Mouse (Mus musculus): ENCODE results near the gene Cacnb1. TPM values are rescaled to one million over a fixed set of nuclear protein-coding genes. Genes with fewer than 3 reads are reported as not detected.

Gene Cacnb1
- polyA plus RNA-seq (2015; fragmentation: Nextera tagmentation; extraction: Ambion mirVana), result 49.8 and 51.8 TPM in 2 replicates

GRCm38 (mm10) chr11:98022555-98023371, at the start of gene Cacnb1:
TSS of gene Cacnb1 (minus strand) at chr11:98023034.
- Histone ChIP-seq H3K9ac (replicated peaks) (peak within 1 kb of the TSS; percentile 94), H3K9me3 (no peaks in the 10 kb centered on the region), H3K27me3 (no peaks in the 10 kb centered on the region), H3K4me2 (replicated peaks) (peak within 1 kb of the TSS; percentile 86), H3K27ac (peak within 1 kb of the TSS; percentile 97), H3K4me1 (replicated peaks) (peaks cover 62% of the 10 kb centered on the region), H3K4me3 (replicated peaks) (peak within 1 kb of the TSS; percentile 83), H3K36me3 (peaks cover 6% of the 10 kb centered on the region)
- 1% methylated on average over 52 of the region's 52 CpGs for WGBS
- peak; percentile 38 for ATAC-seq

DNA sequence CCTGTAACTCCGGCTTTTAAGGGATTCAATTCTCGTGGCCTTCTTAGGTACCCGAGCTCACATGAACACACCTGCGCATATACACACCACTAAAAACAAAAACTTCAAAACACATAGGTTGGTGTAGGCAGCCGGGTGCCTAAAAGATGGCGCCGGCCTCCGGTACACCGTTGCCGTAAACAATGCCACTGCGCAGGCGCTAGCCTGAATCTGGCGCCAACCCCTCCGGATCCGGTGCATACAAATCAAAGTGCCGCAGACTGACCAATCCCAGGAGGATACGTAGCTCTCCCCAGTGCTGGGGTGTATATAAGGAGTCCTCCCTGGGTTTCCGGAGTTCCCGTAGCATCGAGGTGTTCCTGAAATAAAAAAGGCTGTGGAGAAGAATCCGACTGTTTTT, 44.4 kb upstream of the Cacnb1 start:
- ATAC-seq, result no peak
- H3K27ac ChIP-seq, result no peak overlapping the region
- H3K36me3 ChIP-seq, result no peaks in the 10 kb centered on the region
- no peaks in the 10 kb centered on the region for H3K9me3 ChIP-seq
- WGBS, result 96% methylated on average over 21 of the region's 21 CpGs
- no peak overlapping the region for H3K9ac ChIP-seq (replicated peaks)
- H3K4me3 ChIP-seq (replicated peaks), result no peak overlapping the region
- H3K4me1 ChIP-seq (replicated peaks), result no peaks in the 10 kb centered on the region
- no peaks in the 10 kb centered on the region for H3K27me3 ChIP-seq
- H3K4me2 ChIP-seq (replicated peaks), result no peak overlapping the region

- Histone ChIP-seq H3K9me3 (no peaks in the 10 kb centered on the region), H3K36me3 (no peaks in the 10 kb centered on the region), H3K9ac (replicated peaks) (no peak overlapping the region), H3K4me1 (replicated peaks) (no peaks in the 10 kb centered on the region), H3K27ac (no peak overlapping the region), H3K4me3 (replicated peaks) (no peak overlapping the region), H3K4me2 (replicated peaks) (no peak overlapping the region), H3K27me3 (no peaks in the 10 kb centered on the region)
- WGBS, result 91% methylated on average over 12 of the region's 12 CpGs
- no peak for ATAC-seq
Observed at GRCm38 (mm10) chr11:98066201-98066600, 43.4 kb upstream of the Cacnb1 start.

DNA sequence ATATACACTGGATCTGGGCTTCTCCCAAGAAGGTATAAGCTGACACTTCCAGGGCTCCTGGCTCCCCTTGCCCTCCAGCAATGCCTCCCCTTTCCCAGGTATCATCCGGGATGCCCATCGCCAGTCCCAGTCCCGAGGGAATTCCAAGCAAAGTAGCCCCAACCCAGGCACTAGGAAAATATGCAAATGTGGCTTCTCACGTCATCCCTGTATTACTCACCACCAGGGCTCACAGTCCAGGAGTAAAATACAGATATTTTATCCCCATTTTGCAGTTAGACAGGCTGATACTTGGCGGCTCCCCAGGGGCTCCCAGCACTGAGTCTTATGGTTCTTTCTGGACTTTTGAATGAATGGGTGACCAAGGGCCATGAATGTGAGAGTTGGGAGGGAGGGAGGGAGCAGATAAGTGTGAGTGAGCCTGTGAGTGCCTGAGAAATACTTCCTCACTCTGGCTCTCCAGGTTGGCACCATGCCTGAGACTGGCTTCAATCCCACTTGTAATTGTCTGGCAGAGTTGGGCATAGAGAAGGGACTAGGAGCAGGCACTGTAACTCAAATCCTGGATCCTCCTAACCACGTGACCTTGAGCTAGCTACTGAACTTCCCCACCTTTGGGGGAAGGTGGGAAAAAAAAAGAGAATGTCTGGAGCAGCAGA, 39.2 kb upstream of the Cacnb1 start:
- peaks cover 12% of the 10 kb centered on the region for H3K4me1 ChIP-seq (replicated peaks)
- 0 out of 2 replicates have a peak, but pooled peaks cover 4% of the 10 kb centered on the region for H3K27me3 ChIP-seq
- no peak overlapping the region for H3K4me3 ChIP-seq (replicated peaks)
- 64% methylated on average over 6 of the region's 6 CpGs for WGBS
- no peak for ATAC-seq
- H3K27ac ChIP-seq, result no peak overlapping the region
- H3K9ac ChIP-seq (replicated peaks), result no peak overlapping the region
- no peaks in the 10 kb centered on the region for H3K36me3 ChIP-seq
- H3K4me2 ChIP-seq (replicated peaks), result no peak overlapping the region
- H3K9me3 ChIP-seq, result no peaks in the 10 kb centered on the region

GRCm38 (mm10) chr11:98061441-98061840, 38.6 kb upstream of the Cacnb1 start:
- no peak overlapping the region for H3K9ac ChIP-seq (replicated peaks)
- H3K4me2 ChIP-seq (replicated peaks), result no peak overlapping the region
- ATAC-seq, result no peak
- H3K4me1 ChIP-seq (replicated peaks), result peaks cover 12% of the 10 kb centered on the region
- no peaks in the 10 kb centered on the region for H3K36me3 ChIP-seq
- H3K4me3 ChIP-seq (replicated peaks), result no peak overlapping the region
- no peaks in the 10 kb centered on the region for H3K9me3 ChIP-seq
- WGBS, result 66% methylated on average over 3 of the region's 3 CpGs
- H3K27ac ChIP-seq, result no peak overlapping the region
- H3K27me3 ChIP-seq, result 0 out of 2 replicates have a peak, but pooled peaks cover 4% of the 10 kb centered on the region

- no peak for ATAC-seq
- peak overlapping the region; percentile 5; the same call in 1 of the 2 replicates for H3K9ac ChIP-seq (replicated peaks)
- WGBS, result 62% methylated on average over 5 of the region's 5 CpGs
Observed at GRCm38 (mm10) chr11:98060104-98060692, 37.4 kb upstream of the Cacnb1 start.

GRCm38 (mm10) chr11:98059662-98060061, 36.8 kb upstream of the Cacnb1 start:
- no peak for ATAC-seq
- no peaks in the 10 kb centered on the region for H3K9me3 ChIP-seq
- no peaks in the 10 kb centered on the region for H3K36me3 ChIP-seq
- peaks cover 14% of the 10 kb centered on the region for H3K27me3 ChIP-seq
- H3K27ac ChIP-seq, result no peak overlapping the region; the same call in 1 of the 2 replicates
- 59% methylated on average over 7 of the region's 7 CpGs for WGBS
- no peak overlapping the region for H3K4me2 ChIP-seq (replicated peaks)
- 0 out of 2 replicates have a peak overlapping the region, but pooled peaks have one; percentile 5 for H3K9ac ChIP-seq (replicated peaks)
- no peak overlapping the region for H3K4me3 ChIP-seq (replicated peaks)
- H3K4me1 ChIP-seq (replicated peaks), result peaks cover 12% of the 10 kb centered on the region

More at GRCm38 (mm10) chr11:98060104-98060692, 37.4 kb upstream of the Cacnb1 start:
- no peak overlapping the region for H3K27ac ChIP-seq
- no peaks in the 10 kb centered on the region for H3K9me3 ChIP-seq
- no peaks in the 10 kb centered on the region for H3K36me3 ChIP-seq
- peaks cover 10% of the 10 kb centered on the region for H3K27me3 ChIP-seq
- H3K4me3 ChIP-seq (replicated peaks), result no peak overlapping the region
- H3K4me2 ChIP-seq (replicated peaks), result no peak overlapping the region
- peaks cover 12% of the 10 kb centered on the region for H3K4me1 ChIP-seq (replicated peaks)

DNA sequence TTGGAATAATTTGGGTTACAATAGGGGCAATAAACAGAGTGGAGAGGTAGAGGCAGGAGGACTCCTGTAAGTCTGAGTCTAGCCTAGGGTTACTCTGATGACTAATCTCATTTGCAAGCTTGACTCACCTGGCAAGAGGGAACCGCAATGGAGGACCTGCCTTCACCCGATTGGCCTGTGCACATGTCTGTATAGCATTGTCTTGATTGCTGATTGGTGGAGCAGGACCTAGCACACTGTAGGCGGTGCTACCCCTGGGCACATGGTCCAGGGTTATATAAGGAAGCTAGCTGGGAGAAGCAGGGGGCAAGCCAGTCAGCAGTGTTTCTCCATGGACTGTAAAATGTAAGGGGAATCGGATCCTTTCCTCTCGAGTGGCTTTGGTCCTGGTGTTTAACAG, 35.2 kb upstream of the Cacnb1 start:
- H3K9ac ChIP-seq (replicated peaks), result no peak overlapping the region
- no peaks in the 10 kb centered on the region for H3K36me3 ChIP-seq
- peaks cover 19% of the 10 kb centered on the region for H3K4me1 ChIP-seq (replicated peaks)
- H3K9me3 ChIP-seq, result no peaks in the 10 kb centered on the region
- no peak overlapping the region for H3K27ac ChIP-seq
- no peak overlapping the region for H3K4me2 ChIP-seq (replicated peaks)
- H3K4me3 ChIP-seq (replicated peaks), result no peak overlapping the region
- H3K27me3 ChIP-seq, result peaks cover 27% of the 10 kb centered on the region
- 85% methylated on average over 5 of the region's 5 CpGs for WGBS
- ATAC-seq, result no peak

DNA sequence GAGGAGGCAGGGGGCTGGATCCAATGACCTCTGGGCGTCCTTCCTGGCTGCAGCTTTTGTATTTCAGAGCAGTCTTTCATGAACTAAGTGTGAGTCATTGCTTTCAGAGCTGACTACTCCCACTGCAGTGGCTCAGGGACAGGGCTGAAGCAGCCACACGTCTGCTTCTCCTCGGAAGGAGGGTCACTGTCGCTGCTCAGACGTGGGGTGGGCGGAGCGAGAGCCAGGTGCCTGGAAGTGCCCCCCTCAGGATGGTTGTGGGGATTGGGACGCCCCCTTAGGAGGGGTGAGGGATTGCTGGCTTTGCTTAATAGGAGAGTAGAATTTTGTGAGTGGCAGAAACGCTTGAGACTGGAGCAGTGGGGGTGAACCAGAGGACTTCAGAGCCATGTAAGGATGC, 34.6 kb upstream of the Cacnb1 start:
- Histone ChIP-seq H3K9ac (replicated peaks) (no peak overlapping the region), H3K4me3 (replicated peaks) (no peak overlapping the region), H3K4me2 (replicated peaks) (no peak overlapping the region), H3K4me1 (replicated peaks) (peaks cover 24% of the 10 kb centered on the region), H3K36me3 (no peaks in the 10 kb centered on the region), H3K27ac (no peak overlapping the region), H3K27me3 (peaks cover 32% of the 10 kb centered on the region), H3K9me3 (no peaks in the 10 kb centered on the region)
- WGBS, result 39% methylated on average over 9 of the region's 9 CpGs
- ATAC-seq, result no peak

DNA sequence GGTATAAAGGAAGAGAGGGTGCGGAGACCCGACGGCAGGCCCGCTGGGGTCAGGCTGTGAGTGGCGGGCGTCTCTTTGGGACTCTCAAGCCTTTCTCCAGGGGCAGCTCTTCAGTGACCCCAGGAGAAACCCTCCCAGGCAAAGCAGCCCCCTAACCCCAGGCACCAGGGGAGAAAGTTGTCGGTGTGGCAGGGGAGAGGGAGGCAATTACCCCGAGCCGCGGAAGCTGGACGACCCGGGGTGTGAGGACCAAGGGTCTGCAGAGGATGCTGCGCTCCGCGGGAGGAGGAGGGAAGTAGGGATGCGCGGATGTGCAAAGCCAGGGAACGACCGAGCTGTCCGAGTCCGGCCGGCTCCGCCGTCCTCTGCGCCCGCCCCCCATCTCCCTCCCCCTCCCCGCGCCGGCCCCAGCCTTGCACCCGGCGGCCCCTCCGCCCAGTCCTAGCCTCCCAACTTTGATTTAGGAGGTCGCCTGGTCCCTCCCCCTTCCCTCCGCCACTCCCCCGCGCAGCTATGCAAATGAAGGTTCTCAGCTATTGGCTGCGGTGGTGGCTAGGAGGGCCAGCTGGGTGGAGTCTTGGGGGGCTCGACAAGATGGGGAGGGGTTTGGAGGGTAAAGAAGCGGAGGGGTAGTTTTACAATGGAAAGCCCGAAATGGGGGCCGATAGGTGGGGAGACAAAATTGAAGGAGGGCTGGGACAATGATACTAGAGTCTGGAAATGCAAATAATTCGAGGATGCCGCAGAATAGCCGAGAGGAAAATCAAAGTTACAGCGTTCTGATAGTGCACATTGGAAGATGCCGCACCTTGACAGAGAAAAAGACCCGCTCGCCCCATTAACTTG, 30.4 kb upstream of the Cacnb1 start, which contains the start of gene Stac2:
Stac2 (minus strand) TSS at position 474 of the 846 bp plus-strand sequence.
- H3K27me3 ChIP-seq, result peaks cover 69% of the 10 kb centered on the region
- H3K4me1 ChIP-seq (replicated peaks), result peaks cover 27% of the 10 kb centered on the region
- H3K9ac ChIP-seq (replicated peaks), result peak within 1 kb of the TSS; percentile 67
- peak; percentile 81 for ATAC-seq
- no peaks in the 10 kb centered on the region for H3K9me3 ChIP-seq
- H3K27ac ChIP-seq, result no peak within 1 kb of the TSS
- peak within 1 kb of the TSS; percentile 69 for H3K4me2 ChIP-seq (replicated peaks)
- WGBS, result 2% methylated on average over 34 of the region's 48 CpGs
- peak within 1 kb of the TSS; percentile 51 for H3K4me3 ChIP-seq (replicated peaks)
- H3K36me3 ChIP-seq, result no peaks in the 10 kb centered on the region
